Mouse (Mus musculus) lung, postnatal 25 days (tissue): ENCODE results near the gene Entpd1.

Source experiments
- DNase-seq: peaks from one replicate; pipeline ENCODE4 v3.0.0; 2022; ENCODE audit warnings: low spot score

The Entpd1 gene

DNA sequence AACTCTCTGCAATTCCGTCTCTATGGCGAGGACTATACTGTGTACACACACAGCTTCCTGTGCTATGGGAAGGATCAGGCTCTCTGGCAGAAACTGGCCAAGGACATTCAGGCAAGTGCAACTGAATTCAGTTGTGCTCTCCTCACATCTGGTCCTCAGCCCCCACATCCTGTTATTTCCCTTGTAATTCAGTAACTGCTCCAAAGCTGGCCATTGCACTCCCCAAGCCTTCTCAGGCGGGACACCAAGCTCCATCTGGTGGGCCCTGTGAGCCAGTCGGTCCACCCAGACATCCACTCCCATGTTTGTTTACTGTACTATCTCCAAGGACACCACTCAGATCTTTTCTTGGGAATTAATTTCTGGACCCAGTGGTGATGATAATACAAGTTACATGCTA is 114.0 kb downstream of the Entpd1 start:
- no peak for DNase-seq

- no peak for DNase-seq
These were observed 114.4 kb downstream of the Entpd1 start for GRCm38 (mm10) chr19:40726614-40727013.

DNA sequence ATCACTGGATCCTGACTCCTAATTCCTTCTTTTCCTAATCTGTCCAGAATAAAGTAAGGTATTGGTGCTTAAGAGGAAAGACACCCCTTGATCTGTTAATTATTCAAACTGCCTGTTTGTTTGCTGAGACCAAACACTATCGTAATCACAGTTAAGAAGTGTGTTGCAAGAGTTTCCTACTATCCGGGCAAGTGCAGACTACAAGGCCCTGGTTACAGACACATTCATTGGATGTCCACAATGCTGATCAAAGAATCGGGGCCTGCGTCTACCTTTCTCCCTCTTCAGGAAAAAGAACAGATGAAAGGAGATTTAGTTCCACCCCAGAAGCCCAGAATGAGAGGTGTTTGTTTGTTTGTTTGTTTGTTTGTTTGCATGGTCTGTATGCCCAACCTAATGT is 116.0 kb downstream of the Entpd1 start:
- no peak for DNase-seq

GRCm38 (mm10) chr19:40728732-40729420 is 116.7 kb downstream of the Entpd1 start:
- no peak for DNase-seq

GRCm38 (mm10) chr19:40733409-40733808 is 121.2 kb downstream of the Entpd1 start:
- no peak for DNase-seq

DNA sequence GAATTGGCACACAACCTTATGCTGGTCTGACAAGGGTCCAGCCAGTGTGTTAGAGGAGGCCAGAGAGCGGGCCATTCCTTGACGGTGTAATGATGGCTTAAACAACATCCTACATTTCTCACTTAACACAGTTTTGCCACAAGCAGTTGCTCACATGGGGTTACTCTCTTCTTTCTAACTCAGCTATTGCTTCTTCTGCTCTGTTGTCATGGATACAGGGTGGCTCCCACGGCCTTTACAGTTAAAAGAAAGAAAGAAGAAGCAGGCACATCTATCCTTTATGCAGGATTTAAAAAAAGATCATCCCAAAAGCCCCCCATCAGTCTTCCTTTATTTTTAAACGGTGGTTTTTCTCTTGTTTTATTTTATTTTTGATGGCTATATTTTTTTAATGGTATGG is 121.7 kb downstream of the Entpd1 start:
- DNase-seq: no peak

DNA sequence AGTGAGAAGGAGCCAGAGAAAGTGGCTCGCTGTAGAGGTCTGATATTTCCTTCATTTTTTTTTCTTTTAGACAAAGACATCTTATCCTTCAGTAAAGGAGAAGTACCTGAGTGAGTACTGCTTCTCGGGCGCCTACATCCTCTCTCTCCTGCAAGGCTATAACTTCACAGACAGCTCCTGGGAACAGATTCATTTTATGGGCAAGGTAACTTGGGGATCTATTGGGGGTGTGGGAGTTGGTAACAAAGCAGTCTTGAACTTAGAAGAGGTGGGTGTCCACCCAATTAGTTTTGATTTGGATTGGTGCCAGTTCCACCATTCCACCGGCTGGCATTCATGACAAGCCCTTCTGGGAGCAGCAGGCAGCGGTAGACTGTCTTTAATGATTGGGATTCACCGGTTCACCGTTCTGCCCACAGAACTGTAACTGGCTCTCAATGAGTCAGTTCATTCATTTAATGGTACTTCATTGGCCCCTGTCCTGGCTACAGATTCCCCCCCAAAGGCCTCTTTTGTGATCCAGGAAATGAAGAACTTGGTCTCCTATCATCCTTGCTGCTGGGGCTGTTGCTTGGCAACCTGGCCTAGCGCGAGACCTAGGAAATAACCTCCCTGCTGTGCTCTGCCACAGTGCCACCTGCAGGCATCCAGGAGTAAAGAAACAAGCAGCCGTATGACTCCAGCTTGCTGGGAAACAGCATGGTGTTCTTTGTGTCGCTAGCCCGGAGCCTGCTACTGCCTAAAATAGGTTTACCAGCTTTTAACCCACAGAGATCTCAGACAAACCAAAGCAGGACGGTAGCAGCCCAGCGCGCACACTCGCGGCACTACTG is 124.7 kb downstream of the Entpd1 start:
- DNase-seq: peak; percentile 65

DNA sequence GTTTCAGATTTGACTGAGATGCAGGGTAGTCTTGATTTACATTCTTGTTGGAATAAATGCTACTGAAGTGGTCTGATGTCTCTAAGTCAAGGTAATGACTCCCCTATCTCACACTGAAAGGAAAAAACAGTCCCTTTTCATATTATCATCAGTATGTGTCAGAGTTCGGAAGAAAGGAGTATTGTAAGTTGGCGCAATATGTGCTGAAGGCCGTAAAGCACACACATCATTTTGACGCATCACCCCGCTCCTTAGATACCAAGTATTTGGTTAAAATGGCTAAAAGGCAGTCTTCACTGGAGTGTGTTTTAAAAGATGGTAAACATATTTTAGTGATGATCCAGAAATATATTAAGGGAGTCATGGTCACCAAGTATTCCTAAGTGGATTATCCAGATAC is 125.4 kb downstream of the Entpd1 start:
- no peak for DNase-seq

DNA sequence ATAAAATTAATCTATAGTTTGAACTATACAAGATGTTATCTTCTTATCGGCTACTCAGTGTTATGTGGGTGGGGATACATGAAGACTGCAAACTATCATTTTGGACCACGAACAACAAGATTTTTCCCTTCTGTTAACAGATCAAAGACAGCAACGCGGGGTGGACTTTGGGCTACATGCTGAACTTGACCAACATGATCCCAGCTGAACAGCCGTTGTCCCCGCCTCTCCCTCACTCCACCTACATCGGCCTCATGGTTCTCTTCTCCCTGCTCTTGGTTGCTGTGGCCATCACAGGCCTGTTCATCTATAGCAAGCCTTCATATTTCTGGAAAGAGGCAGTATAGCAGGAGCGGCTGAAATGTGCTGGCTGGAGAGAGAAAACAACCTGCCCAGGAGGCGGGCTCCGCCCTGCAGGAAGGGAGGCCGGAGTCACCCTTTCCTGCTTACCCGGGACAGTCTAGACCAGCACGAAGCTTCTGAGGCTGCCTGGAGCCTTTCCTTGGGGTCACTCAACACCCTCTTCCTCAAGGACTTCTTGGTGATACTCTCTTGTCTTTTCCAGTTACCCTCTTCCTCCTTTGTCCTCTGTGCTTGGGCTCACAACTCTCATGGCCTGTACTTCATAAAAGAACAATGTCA is 126.6 kb downstream of the Entpd1 start:
- DNase-seq: no peak

- DNase-seq: no peak
These were observed 134.4 kb downstream of the Entpd1 start for GRCm38 (mm10) chr19:40746603-40747002.

GRCm38 (mm10) chr19:40748559-40748958 is 136.4 kb downstream of the Entpd1 start, which contains the start of gene Cc2d2b:
Gene Cc2d2b (plus strand): TSS chr19:40748753.
- no peak for DNase-seq

DNA sequence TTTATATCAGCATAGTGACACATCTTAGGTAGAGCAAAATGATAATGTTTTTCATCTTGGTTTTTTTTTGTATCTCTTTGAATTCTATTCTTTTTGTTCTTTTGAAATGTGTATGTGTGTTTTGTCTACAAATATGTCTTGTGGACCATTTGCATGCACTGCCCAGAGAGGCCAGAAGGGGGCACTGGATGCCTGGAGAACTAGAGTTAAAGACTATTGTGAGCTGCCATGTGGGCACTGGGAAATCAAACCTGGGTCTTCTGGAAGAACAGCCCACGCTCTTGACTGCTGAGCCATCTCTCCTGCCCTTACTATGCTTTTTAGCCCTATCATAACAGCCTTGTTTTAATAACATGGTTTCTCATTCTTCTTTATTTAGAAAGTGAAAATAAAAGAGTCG is 142.1 kb downstream of the Entpd1 start:
- peak; percentile 64 for DNase-seq

DNA sequence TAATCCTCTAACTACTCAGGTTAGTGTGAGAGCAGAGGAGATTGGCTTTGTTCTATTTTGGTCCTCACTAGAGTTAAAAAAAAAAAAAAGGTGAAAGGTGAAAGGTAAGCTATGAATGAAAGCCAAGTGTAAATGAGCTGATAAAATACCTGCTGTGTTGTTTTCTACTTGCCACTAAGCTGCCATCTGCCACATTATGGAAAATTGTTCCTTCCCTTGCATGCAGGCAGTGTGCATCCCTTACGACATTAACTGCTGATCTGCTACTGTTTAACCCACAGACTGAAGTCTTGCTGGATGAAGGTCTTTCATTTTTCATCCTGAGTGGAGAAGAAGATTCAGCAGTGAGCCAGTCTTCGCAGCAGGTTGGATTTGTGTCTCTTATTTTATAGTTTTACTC is 147.9 kb downstream of the Entpd1 start:
- DNase-seq: no peak

GRCm38 (mm10) chr19:40762023-40762759 is 150.0 kb downstream of the Entpd1 start:
- DNase-seq: peak; percentile 16

DNA sequence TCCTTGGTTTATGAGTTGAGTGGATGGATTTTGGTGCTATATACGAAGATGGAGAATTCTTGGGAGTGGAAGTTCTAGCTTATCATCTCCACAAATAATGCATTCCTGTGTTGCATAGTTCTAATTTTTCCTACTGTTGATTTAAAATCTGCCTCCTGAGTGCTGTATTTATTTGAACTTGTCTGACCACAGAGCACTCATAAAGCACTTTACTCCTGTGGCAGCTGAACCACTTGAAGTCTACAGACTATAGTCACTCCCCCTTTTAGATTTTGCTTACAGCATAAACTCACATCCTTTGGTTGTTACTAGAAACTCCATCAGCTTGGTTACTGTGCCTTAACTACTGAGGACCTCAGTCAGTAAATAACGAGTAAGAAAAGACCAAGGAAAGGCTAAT is 155.0 kb downstream of the Entpd1 start:
- peak; percentile 67 for DNase-seq

GRCm38 (mm10) chr19:40769341-40769770 is 157.2 kb downstream of the Entpd1 start:
- no peak for DNase-seq

DNA sequence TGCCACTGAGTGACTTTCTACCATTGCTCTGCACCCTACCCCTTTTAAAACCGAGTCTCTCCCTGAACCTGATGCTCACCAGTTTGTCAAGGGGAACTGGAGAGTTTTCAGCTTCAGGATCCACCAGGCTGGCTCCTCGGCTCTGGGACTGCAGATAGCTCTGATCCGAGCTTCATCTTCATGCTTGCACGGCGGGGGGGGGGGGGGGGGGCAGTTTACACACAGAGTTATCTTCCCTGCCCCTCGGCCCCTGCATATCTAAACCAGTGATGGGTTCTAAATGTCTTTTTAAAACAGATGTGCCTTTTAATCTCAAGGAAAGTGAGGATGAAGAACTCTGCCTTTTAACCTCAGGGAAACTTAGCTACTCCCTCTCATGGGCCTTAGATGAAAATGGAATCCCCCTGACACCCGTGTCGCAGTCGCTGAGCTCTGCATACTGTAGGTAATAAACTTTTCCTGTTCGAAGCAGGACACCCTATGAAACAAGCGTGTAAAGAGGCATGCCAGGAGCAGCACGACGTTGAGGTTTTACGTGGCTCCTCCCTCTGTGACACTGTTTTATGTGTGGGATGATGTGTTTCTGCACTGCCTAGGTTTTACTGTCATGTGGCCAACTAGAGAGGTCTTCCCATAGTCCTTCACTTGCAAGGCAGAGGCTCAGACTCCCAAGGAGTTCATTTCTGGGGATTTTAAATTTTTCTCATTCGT is 176.0 kb downstream of the Entpd1 start:
- DNase-seq: no peak

- DNase-seq: no peak
These were observed 176.5 kb downstream of the Entpd1 start for GRCm38 (mm10) chr19:40788715-40789084.
